Mouse (Mus musculus): Measurements from ENCODE around the gene Gns. TPM values are rescaled to one million over a fixed set of nuclear protein-coding genes. Genes with fewer than 3 reads are reported as not detected.
"Not testable (repeated sequence)": the region's sequence is repeated elsewhere in the genome, so short reads cannot be mapped to it uniquely, and the experiment has no call there.

The Gns gene
- 10 to 100 TPM in 1 of 2 experiments, 1 to 10 TPM in 1; 9.1 to 13.6 TPM for polyA plus RNA-seq (2017; shearing (Covaris generic))

DNA sequence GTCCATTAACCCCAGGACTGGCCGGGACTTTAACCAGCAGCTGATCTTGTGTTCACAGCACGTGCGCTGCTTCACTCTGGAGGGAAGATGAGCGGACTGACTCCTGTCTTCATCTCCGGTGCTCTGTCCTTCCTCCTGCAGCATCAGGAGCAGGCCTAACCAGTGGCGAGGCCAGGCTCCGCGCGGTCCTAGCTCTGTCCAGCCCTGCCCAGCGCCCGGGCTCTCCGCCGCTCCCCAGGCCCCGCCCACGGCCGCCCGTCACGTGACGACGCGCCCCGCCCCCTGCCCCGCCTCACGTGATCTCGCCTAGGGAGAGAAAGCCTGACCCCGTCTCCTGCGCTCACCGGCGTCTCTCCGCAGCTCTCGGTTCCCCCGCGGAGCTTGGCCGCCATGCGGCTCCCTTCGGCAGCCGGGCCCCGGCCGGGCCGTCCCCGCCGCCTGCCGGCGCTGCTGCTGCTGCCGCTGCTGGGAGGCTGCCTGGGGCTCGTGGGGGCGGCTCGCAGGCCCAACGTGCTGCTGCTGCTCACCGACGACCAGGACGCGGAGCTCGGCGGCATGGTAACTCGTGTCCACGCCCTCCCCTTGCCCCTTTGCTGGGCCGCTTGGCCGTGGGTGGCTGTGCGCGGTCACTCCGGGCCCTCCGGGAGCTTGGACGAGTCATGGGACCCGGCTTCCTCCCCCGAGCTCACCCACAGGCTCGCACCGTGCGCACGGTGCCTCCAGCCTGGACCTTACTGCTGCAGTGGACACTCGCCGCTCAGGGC lies at the start of gene Gns:
Gene Gns, plus strand, starts transcription at position 290 of the 764 bp plus-strand sequence.
- peak; percentile 86 for ATAC-seq

DNA sequence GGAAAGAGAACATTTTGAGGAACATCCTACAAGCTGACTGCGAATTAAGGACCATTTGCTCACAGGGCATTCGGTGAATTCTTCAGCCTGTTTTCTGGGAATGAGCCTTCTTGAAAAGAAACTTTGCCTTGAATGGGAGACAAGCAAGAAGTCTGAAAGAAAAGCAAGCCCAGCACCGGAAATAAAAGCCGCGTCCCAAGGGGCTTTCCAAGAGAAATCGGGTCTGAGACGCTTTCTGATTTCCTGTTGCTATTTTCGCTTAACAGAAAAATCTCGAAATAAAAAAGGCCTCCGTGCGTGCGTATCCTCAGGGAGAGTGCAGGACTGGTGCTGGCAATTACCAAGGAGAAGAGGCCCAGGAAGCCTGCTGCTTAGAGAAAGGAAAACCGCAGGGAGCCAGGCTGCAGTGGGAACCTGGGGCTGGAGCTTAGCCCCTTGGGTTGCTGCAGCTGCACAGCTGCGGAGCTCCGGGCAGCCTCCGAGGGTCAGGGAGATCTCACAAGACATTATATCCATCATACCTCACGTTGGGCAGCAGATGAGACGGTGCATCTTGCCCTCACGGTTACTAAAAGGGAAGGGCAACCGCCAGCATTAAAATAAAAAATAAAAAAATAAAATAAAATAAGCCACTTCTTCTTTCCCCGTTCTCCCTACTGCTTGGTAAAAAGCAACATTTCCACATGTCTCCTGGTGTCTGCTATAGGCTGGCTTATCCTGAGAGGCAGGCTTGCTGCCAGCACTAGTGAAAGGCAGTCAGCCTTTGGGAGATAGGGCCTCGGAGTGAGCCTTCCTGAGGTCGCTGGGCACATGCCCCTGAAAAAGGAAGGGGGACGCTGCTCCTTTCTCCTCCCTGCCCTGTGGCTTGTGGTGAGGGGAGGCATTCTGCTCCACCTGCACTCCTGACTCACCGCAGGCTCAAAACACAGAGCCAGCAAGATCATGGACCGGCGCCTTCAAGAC lies 49.3 kb upstream of the Gns start:
- peak; percentile 43 for ATAC-seq

- ATAC-seq, result peak; percentile 87
Measured at GRCm38 (mm10) chr10:121316361-121316760, 48.5 kb upstream of the Gns start.

GRCm38 (mm10) chr10:121318397-121318950 lies 46.4 kb upstream of the Gns start:
- ATAC-seq, result no peak

- ATAC-seq, result no peak
Measured at GRCm38 (mm10) chr10:121323493-121323892, 41.4 kb upstream of the Gns start.

DNA sequence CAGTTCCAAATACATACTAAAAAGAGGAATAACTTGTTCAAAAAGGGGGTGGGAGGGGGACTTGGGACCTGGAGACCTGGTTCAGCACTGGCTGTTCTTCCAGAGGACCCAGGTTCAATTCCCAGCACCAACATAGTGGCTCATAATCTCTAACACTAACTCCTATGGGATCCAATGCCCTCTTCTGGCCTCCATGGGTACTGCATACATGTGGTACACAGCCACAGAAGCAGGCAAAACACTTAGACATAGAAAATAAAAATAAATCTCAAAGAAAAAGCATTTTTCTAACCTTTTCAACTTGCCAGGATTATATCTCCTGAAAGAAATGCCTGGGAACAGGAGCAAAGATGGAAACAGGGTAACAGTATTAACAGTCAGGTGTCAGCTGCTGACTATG lies 38.7 kb upstream of the Gns start:
- ATAC-seq, result no peak

GRCm38 (mm10) chr10:121329586-121329985 lies 35.3 kb upstream of the Gns start:
- ATAC-seq, result no peak

- ATAC-seq, result peak; percentile 87
Measured at GRCm38 (mm10) chr10:121330940-121331339, 34.0 kb upstream of the Gns start.

GRCm38 (mm10) chr10:121334576-121334975 lies 30.3 kb upstream of the Gns start:
- ATAC-seq, result peak; percentile 62

DNA sequence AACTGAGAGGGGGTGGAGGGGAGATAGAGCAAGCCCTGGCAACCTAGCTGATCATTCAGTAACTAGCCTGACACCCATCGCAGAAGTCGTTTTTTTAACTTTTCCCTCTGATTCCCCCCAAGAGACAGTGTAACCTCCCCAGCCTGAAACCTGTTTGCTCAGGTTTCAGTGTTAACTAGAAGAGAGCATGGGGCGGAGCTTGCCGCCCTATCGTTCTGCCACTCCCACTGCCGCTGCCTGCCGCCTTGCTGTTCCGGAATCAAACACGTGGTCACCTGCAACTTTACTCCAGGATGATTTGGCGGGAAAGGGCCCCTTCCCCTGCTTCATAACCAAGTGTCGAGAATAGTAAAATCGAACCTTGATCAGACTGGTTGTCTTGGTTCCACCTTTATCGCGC lies 28.4 kb upstream of the Gns start:
- ATAC-seq, result not testable (repeated sequence)

GRCm38 (mm10) chr10:121340754-121341593 lies 23.9 kb upstream of the Gns start:
- ATAC-seq, result no peak

GRCm38 (mm10) chr10:121342260-121342659 lies 22.6 kb upstream of the Gns start:
- no peak for ATAC-seq

DNA sequence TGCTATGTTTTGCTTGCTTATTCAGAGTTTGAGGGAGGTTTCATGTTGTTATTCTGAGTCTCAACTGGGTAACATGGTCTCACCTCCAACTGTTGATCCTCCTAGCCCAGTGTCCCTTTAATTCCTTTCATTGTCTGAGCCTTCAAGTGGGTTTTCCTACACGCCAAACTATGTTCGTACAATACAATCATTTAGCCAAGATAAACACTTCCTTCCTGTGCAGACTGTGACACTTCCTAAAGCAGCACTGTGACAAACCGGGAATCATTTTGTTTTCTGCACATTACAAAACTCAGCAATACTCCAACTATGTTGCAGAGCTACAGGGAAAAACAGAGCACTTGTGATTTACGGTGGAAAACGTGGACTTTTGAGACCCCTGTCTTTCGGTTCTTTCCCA lies 21.0 kb upstream of the Gns start:
- ATAC-seq, result no peak

DNA sequence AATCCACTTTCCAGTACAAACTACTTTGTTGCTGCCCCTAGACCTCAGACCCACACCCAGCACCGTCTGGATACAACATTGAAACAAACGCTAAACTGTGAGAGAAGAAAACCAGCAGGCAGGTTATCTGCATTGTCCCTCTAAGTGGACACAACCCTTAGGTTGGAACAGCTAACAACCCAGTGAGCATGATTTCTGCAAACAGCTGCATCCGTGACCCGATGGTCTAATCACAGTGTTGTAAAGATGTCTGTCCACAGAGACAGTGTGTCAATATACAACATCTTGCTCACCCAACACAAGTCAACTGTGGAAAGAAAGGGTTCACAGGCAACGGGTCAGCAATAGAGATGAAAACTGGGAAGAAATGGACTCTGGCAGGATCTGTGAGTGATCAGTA lies 15.6 kb upstream of the Gns start:
- ATAC-seq, result no peak

DNA sequence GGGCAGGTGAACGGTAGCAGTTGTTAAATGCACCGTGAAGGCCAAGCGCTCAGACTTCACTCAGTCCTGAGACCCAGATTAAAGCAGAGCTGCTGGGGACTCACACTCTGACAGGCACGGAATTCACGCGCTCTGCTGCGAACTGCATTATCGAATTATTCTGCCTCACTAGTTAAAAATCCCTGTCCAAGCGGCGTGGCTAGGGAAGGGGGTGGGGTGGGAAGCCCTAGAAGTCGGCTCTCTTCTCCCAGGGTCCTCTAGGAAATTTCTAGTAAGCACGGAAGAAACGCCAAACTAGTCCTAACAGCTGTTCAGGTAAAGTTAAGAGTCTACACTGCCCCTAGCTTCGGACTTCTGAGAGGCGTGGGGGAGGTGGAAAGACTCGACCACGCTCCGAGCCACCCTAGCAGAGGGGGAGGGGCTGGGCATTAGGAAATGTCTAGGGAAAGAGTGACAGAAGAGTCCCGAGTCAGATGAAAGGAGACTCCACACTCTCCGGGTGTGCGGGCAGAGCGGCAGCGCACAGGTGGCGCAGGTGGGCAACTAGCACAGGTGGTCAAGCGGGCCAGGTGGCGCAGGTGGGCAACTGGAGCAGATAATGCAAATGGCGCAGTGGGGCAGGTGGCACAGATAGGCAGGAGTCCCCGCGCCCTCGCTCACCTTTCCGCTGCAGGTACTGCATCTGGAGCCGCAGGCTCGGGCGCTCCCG lies 14.4 kb upstream of the Gns start:
- ATAC-seq, result peak; percentile 4

DNA sequence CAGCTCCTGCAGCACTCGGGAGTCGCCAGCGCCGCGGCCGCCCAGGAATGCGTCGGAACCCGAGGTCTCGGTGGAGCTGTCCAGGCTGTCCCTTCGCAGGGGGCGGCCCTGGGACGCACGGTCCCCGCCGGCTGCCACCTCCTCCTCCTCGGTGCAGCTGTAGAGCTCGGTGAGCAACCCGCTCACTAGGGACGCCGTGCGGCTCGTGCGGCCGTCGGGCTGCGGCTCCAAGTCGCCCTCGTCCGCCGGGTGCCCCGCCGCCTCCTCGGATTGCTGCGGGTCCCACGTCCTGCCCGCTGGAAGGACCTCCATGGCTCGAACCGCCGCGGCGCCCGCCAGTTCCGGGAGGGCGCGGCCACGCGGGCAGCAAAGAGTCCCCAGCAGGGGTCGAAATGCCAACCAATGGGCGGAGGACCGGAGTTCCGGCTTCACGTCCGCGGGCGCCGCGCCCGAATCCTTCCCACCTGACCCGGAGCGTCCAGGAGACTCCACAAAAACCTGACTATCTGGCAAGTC lies 13.8 kb upstream of the Gns start, which contains the start of gene Tbc1d30:
Gene Tbc1d30, minus strand, starts transcription at position 213 of the 516 bp plus-strand sequence.
- peak; percentile 71 for ATAC-seq

- ATAC-seq, result no peak
Measured at GRCm38 (mm10) chr10:121351692-121352290, 13.1 kb upstream of the Gns start.

DNA sequence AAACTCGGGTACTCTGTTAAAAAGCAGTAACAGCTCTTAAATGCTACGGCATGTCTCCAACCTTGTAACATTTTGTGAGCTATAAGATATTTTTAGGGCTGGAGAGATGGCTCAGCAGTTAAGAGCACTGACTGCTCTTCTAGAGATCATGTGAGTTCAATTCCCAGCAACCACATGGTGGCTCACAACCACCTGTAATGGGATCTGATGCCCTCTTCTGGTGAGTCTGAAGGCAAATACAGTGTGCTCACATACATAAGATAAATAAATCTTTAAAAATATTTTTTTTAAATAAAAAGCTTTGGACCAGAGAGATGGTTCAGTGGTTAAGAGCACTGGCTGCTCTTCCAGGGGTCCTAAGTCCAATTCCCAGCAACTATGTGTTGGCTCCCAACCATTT lies 4.5 kb upstream of the Gns start:
- no peak for ATAC-seq

GRCm38 (mm10) chr10:121363201-121363600 lies 1.7 kb upstream of the Gns start:
- no peak for ATAC-seq

DNA sequence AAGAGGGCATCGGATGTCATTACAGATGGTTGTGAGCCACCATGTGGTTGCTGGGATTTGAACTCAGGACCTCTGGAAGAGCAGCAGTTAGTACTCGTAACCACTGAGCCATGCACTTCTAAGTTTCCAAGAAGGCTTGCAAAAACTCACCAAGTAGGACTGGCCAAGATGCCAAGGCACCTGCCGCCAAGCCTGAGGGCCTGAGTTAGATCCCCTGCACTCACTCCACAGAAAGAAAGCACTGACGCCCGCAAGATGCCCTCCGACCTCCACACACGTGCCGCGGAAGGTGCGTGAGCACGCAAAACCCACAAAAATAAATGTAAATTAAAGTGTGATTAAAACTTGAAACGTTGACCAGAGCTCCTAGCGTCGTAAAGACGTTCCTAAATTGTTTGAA lies 584 bp upstream of the Gns start:
- peak; percentile 4 for ATAC-seq

DNA sequence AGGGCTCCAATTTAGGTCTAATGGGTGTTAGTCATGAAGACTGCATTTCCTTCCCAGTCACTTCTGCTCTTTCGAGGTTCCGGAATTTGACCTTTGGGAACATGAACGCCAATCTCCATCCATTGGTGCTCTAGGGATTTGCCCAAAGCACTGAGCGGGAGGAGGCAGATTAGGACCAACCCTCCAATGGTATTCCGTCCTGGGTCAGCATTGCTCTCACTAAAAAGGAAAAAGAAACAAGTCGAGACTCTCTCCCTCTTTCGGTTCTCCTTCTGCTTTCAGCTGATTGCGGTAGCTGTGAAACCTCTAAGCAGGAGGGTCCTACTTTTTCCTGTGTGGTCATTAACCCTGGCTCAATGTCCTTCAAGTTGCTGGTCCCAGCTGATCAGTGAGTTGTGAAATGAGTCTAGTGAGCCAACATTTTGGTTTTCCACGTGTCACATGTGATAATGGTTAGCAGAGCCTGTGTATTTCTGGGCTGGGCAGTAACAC lies 937 bp downstream of the Gns start:
- no peak for ATAC-seq
